ENCODE assay signal across 10 mouse cellular contexts in genomic region chr5:129740976-129741375, GRCm38 (mm10). TPM values are rescaled to one million over a fixed set of nuclear protein-coding genes. Genes with fewer than 3 reads are reported as not detected.
DNase-seq lines count a peak whose midpoint lies in the region; ATAC-seq and TF ChIP-seq lines count a peak whose summit lies in the region.
"Had no signal": no experiment of that assay in that cellular context is flagged by ENCODE, and none has a peak within 500 bp of the region (broad histone marks: within the 10 kb centered on the region; RNA-seq: fewer than 3 reads in every experiment).

No protein-coding gene starts in this region.

- no peaks in the 10 kb centered on the region for H3K4me1 ChIP-seq in lung, embryonic 14.5 days (ENCODE audit: insufficient read depth)
- H3K4me1 ChIP-seq in lung, adult 2 months (ENCODE audit: control insufficient read depth, insufficient read depth, low read length): no peaks in the 10 kb centered on the region
- peaks cover 20 to 32% of the 10 kb centered on the region in 2 experiments for H3K4me1 ChIP-seq in liver, embryonic 14.5 days (replicated peaks; ENCODE audit: control insufficient read depth in 2 of 2, insufficient read depth in 2 of 2, low read length in 1 of 2)
- H3K4me1 ChIP-seq: megakaryocyte, embryonic 14.5 days had no signal

- peaks cover 17% of the 10 kb centered on the region; the same call in 1 of the 2 replicates for H3K36me3 ChIP-seq in lung, embryonic 14.5 days (ENCODE audit: insufficient read depth)
- no peaks in the 10 kb centered on the region; the same call in 1 of the 2 replicates for H3K36me3 ChIP-seq in liver, embryonic 14.5 days (replicated peaks; ENCODE audit: control insufficient read depth, insufficient read depth, low read depth)

- ATAC-seq in lung, embryonic 14.5 days (ENCODE audit: insufficient read depth): no peak
- ATAC-seq in liver, embryonic 14.5 days (ENCODE audit: insufficient read depth): no peak
- ATAC-seq in erythroid progenitor cell, adult 5-6 weeks (replicated peaks; ENCODE audit: low FRiP score, poor library complexity, severe bottlenecking): no peak

- TF ChIP-seq POLR2A in lung, adult 2 months (IDR thresholded peaks at IDR 0.05; ENCODE audit: borderline replicate concordance, extremely low read depth, low read depth, low read length): no peak

- TF ChIP-seq EP300 in liver, embryonic 14.5 days (IDR thresholded peaks at IDR 0.05; ENCODE audit: low read depth): no peak

- DNase-seq in gastrocnemius, postnatal 10 days: peak; percentile 22
- no peak for DNase-seq in gastrocnemius, postnatal 25 days
- peak; percentile 75 for DNase-seq in lung, embryonic 14.5 days
- no peak for DNase-seq in lung, adult 2 months
- peak; percentile 7 for DNase-seq in T-cell, adult 2 months (ENCODE audit: low spot score)
- DNase-seq in liver, embryonic 14.5 days (ENCODE audit: low read depth in 3 of 3, low spot score in 3 of 3): no peak
- DNase-seq in urinary bladder, adult 18-20 months (ENCODE audit: low spot score in 2 of 2): no peak

- H3K9me3 ChIP-seq in lung, embryonic 14.5 days (ENCODE audit: low read depth, low read length): no peaks in the 10 kb centered on the region
- no peaks in the 10 kb centered on the region for H3K9me3 ChIP-seq in liver, embryonic 14.5 days (ENCODE audit: control insufficient read depth, low read length)
- H3K9me3 ChIP-seq: megakaryocyte, embryonic 14.5 days had no signal

- peak; percentile 66 for TF ChIP-seq CTCF in lung, embryonic 14.5 days (IDR thresholded peaks at IDR 0.05; ENCODE audit: low read depth)
- TF ChIP-seq CTCF in lung, adult 2 months (IDR thresholded peaks at IDR 0.05; ENCODE audit: insufficient read depth, low read length): no peak
- TF ChIP-seq CTCF in liver, embryonic 14.5 days (IDR thresholded peaks at IDR 0.05; ENCODE audit: low read depth): peak; percentile 68

- H3K9ac ChIP-seq in lung, embryonic 14.5 days: no peak overlapping the region
- H3K9ac ChIP-seq in liver, embryonic 14.5 days (replicated peaks): no peak overlapping the region

- H3K4me2 ChIP-seq in lung, embryonic 14.5 days: no peak overlapping the region
- no peak overlapping the region for H3K4me2 ChIP-seq in liver, embryonic 14.5 days (ENCODE audit: low read depth)

- H3K27ac ChIP-seq in lung, embryonic 14.5 days (ENCODE audit: low read depth): no peak overlapping the region
- H3K27ac ChIP-seq in liver, embryonic 14.5 days: no peak overlapping the region

- WGBS in lung, embryonic 14.5 days: 83% methylated on average over 1 of the region's 1 CpGs
- WGBS in lung, adult 2 months: 94% methylated on average over 1 of the region's 1 CpGs
- 92% methylated on average over 1 of the region's 1 CpGs for WGBS in liver, embryonic 14.5 days (ENCODE audit: insufficient replicate concordance)

- no peaks in the 10 kb centered on the region for H3K27me3 ChIP-seq in lung, embryonic 14.5 days (ENCODE audit: insufficient read depth, low read length)
- H3K27me3 ChIP-seq in liver, embryonic 14.5 days (ENCODE audit: control insufficient read depth, insufficient read depth, low read length): no peaks in the 10 kb centered on the region
- H3K27me3 ChIP-seq: megakaryocyte, embryonic 14.5 days had no signal

- H3K4me3 ChIP-seq in lung, embryonic 14.5 days (ENCODE audit: low read depth, low read length): no peak overlapping the region
- no peak overlapping the region for H3K4me3 ChIP-seq in lung, adult 2 months (replicated peaks; ENCODE audit: extremely low read depth, low read depth, low read length)
- H3K4me3 ChIP-seq in liver, embryonic 14.5 days (ENCODE audit: insufficient read depth in 1 of 2, low read depth in 2 of 2, low read length in 2 of 2): no peak overlapping the region
- H3K4me3 ChIP-seq: megakaryocyte, embryonic 14.5 days had no signal

RNA-seq across cellular contexts. Expression of gene Nipsnap2, which starts 16.1 kb away (rescaled TPM):
- 100 to 1,000 TPM; 407 to 464 TPM for total RNA-seq in gastrocnemius, postnatal 10 days (2021)
- 100 to 1,000 TPM; 510 to 555 TPM for total RNA-seq in gastrocnemius, postnatal 25 days (2021)
- 82.2 and 86.2 TPM in 2 replicates for polyA plus RNA-seq in lung, embryonic 14.5 days (2014; fragmentation: Nextera tagmentation; extraction: Ambion mirVana)
- 37.6 and 51.5 TPM in 2 replicates for polyA plus RNA-seq in lung, adult 2 months (2012; rRNA removed)
- polyA plus RNA-seq in liver, embryonic 14.5 days (2012; rRNA removed): 8.5 and 15.9 TPM in 2 replicates
- polyA plus RNA-seq in liver, embryonic 14.5 days (2014; fragmentation: Nextera tagmentation; extraction: Ambion mirVana): 22.6 and 22.8 TPM in 2 replicates
- total RNA-seq in erythroid progenitor cell, adult 5-6 weeks (2015; ENCODE audit: low replicate concordance): 9.7 and 13.8 TPM in 2 replicates
- 1.7 and 14.9 TPM in 2 replicates for total RNA-seq in erythroid progenitor cell, adult 5-6 weeks (2017; ENCODE audit: low replicate concordance)

RNA-seq across cellular contexts. Expression of gene Mrps17, which starts 25.7 kb away (rescaled TPM):
- 10 to 100 TPM; 72.1 to 74.5 TPM for total RNA-seq in gastrocnemius, postnatal 10 days (2021)
- total RNA-seq in gastrocnemius, postnatal 25 days (2021): 10 to 100 TPM; 57.3 to 63.7 TPM
- 187 and 196 TPM in 2 replicates for polyA plus RNA-seq in lung, embryonic 14.5 days (2014; fragmentation: Nextera tagmentation; extraction: Ambion mirVana)
- 57.2 and 61.3 TPM in 2 replicates for polyA plus RNA-seq in lung, adult 2 months (2012; rRNA removed)
- 46.8 and 54.6 TPM in 2 replicates for polyA plus RNA-seq in liver, embryonic 14.5 days (2012; rRNA removed)
- 111 TPM in 2 replicates for polyA plus RNA-seq in liver, embryonic 14.5 days (2014; fragmentation: Nextera tagmentation; extraction: Ambion mirVana)
- total RNA-seq in erythroid progenitor cell, adult 5-6 weeks (2015; ENCODE audit: low replicate concordance): 54.9 and 95.9 TPM in 2 replicates
- total RNA-seq in erythroid progenitor cell, adult 5-6 weeks (2017; ENCODE audit: low replicate concordance): 31.1 and 45.7 TPM in 2 replicates

RNA-seq across cellular contexts. Expression of gene Sept14, which starts 32.7 kb away (rescaled TPM):
- total RNA-seq in gastrocnemius, postnatal 10 days (2021): not detected
- not detected for total RNA-seq in gastrocnemius, postnatal 25 days (2021)
- polyA plus RNA-seq in lung, embryonic 14.5 days (2014; fragmentation: Nextera tagmentation; extraction: Ambion mirVana): not detected in 2 replicates
- polyA plus RNA-seq in lung, adult 2 months (2012; rRNA removed): not detected in 2 replicates
- polyA plus RNA-seq in liver, embryonic 14.5 days (2012; rRNA removed): not detected in 2 replicates
- polyA plus RNA-seq in liver, embryonic 14.5 days (2014; fragmentation: Nextera tagmentation; extraction: Ambion mirVana): not detected in 2 replicates
- total RNA-seq in erythroid progenitor cell, adult 5-6 weeks (2015; ENCODE audit: low replicate concordance): not detected in 2 replicates
- not detected in 2 replicates for total RNA-seq in erythroid progenitor cell, adult 5-6 weeks (2017; ENCODE audit: low replicate concordance)
- total RNA-seq: hematopoietic stem cell, adult 5-6 weeks had no signal

RNA-seq across cellular contexts. Expression of gene Psph, which starts 46.3 kb away (rescaled TPM):
- total RNA-seq in gastrocnemius, postnatal 10 days (2021): 10 to 100 TPM; 15.9 to 18.2 TPM
- 10 to 100 TPM; 11.6 to 12.3 TPM for total RNA-seq in gastrocnemius, postnatal 25 days (2021)
- polyA plus RNA-seq in lung, embryonic 14.5 days (2014; fragmentation: Nextera tagmentation; extraction: Ambion mirVana): 31.4 and 33.6 TPM in 2 replicates
- polyA plus RNA-seq in lung, adult 2 months (2012; rRNA removed): 12.9 and 13.5 TPM in 2 replicates
- 33.3 and 33.6 TPM in 2 replicates for polyA plus RNA-seq in liver, embryonic 14.5 days (2012; rRNA removed)
- 71.2 and 75.5 TPM in 2 replicates for polyA plus RNA-seq in liver, embryonic 14.5 days (2014; fragmentation: Nextera tagmentation; extraction: Ambion mirVana)
- total RNA-seq in erythroid progenitor cell, adult 5-6 weeks (2015; ENCODE audit: low replicate concordance): 18.0 and 24.7 TPM in 2 replicates
- total RNA-seq in erythroid progenitor cell, adult 5-6 weeks (2017; ENCODE audit: low replicate concordance): 1.9 and 16.4 TPM in 2 replicates

Comparison
In these comparisons a context has a peak if more than half of its experiments do, and no peak if none do; other contexts are left out.
1. DNase-seq: peak in gastrocnemius, postnatal 10 days (single experiment), lung, embryonic 14.5 days (single experiment) and T-cell, adult 2 months (single experiment); none in gastrocnemius, postnatal 25 days (single experiment), lung, adult 2 months (single experiment), liver, embryonic 14.5 days (0 of 3) and urinary bladder, adult 18-20 months (0 of 2).
2. RNA of gene Nipsnap2, which starts 16.1 kb away (total RNA-seq): 510 to 555 TPM in gastrocnemius, postnatal 25 days and 407 to 464 TPM in gastrocnemius, postnatal 10 days; 1.7 to 14.9 TPM in erythroid progenitor cell, adult 5-6 weeks; every median in the first group is over 10 times any median in the second.